Mouse (Mus musculus): ENCODE measurements around the gene Arhgdia. TPM values are rescaled to one million over a fixed set of nuclear protein-coding genes. Genes with fewer than 3 reads are reported as not detected.

The Arhgdia gene
- polyA plus RNA-seq, 1 experiment from 2014 or later = 555 TPM

GRCm38 (mm10) chr11:120541907-120542306, 39.5 kb downstream of the Arhgdia start:
- Histone ChIP-seq H3K36me3 (peaks cover 48% of the 10 kb centered on the region), H3K4me3 (no peak overlapping the region), H3K4me1 (peaks cover 30% of the 10 kb centered on the region), H3K27me3 (no peaks in the 10 kb centered on the region), H3K4me2 (replicated peaks) (no peak overlapping the region), H3K9ac (no peak overlapping the region; the same call in 1 of the 2 replicates), H3K27ac (no peak overlapping the region), H3K9me3 (no peaks in the 10 kb centered on the region)
- ATAC-seq (ENCODE audit: low FRiP score, low read depth) = no peak
- WGBS = 46% methylated on average over 4 of the region's 4 CpGs

DNA sequence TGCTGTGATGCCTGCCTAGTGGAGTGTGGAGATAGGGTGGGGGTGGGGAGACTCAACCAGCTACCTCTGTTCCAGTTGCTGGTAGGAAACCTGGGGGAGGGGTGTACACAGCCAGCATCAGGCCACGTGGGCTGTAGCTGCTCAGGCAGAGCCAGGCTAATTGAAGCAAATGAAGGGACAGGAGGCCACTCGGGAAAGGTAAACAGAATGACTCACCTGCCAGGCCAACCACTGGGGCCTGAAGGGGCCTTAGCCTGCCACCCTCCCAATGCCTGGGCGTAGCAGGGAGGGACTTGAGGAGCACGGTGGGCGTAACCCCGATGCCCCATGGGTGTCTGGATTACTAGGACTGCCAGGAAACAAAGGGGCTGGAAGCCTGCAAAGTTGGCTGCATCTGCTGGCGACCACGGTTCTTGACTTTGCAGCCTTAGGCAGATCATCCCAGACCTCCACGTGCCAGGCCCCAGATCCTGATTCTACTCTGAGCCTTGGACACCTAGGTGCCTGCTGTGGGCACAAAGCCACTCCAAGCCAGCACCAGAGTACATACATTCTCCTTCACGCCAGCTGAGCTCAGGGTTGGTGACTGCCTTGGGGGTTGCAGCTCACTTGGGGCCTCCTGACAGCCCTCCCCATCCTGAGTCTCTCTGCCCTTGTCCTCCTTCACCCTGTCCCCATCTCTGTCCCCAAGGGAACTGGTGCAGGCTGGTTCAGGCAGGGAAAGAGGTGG, 42.0 kb downstream of the Arhgdia start:
- Histone ChIP-seq H3K36me3 (peaks cover 30% of the 10 kb centered on the region), H3K27ac (peak overlapping the region; percentile 67), H3K4me1 (peaks cover 28% of the 10 kb centered on the region), H3K4me3 (no peak overlapping the region), H3K27me3 (peaks cover 14% of the 10 kb centered on the region), H3K9me3 (no peaks in the 10 kb centered on the region), H3K4me2 (replicated peaks) (peak overlapping the region; percentile 11; the same call in 1 of the 2 replicates), H3K9ac (peak overlapping the region; percentile 51)
- ATAC-seq (ENCODE audit: low FRiP score, low read depth) = peak; percentile 48; the same call in 1 of the 2 replicates
- 28% methylated on average over 10 of the region's 10 CpGs for WGBS

DNA sequence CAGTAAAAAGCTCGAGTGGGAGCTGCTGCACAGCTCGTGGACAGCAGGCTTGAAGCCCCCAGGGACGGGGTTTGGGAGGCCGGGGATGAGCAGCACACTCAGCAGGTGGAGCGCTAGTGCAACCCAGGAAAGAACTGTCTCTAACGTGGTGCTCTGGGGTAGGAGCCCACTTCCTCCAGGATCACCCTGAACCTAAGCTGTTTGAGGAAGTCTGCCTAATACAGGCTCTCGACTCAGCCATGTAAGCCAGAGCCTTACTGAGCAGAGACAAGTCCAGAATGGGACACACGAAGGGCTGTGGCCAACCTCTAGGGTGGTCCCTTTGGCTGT, 42.5 kb downstream of the Arhgdia start:
- Histone ChIP-seq H3K27ac (peak overlapping the region; percentile 67; the same call in 1 of the 2 replicates), H3K9ac (0 out of 2 replicates have a peak overlapping the region, but pooled peaks have one; percentile 51), H3K4me2 (replicated peaks) (peak overlapping the region; percentile 11; the same call in 1 of the 2 replicates), H3K27me3 (peaks cover 19% of the 10 kb centered on the region), H3K9me3 (no peaks in the 10 kb centered on the region), H3K4me1 (peaks cover 28% of the 10 kb centered on the region), H3K36me3 (peaks cover 25% of the 10 kb centered on the region), H3K4me3 (no peak overlapping the region)
- 58% methylated on average over 8 of the region's 8 CpGs for WGBS
- ATAC-seq (ENCODE audit: low FRiP score, low read depth) = no peak

DNA sequence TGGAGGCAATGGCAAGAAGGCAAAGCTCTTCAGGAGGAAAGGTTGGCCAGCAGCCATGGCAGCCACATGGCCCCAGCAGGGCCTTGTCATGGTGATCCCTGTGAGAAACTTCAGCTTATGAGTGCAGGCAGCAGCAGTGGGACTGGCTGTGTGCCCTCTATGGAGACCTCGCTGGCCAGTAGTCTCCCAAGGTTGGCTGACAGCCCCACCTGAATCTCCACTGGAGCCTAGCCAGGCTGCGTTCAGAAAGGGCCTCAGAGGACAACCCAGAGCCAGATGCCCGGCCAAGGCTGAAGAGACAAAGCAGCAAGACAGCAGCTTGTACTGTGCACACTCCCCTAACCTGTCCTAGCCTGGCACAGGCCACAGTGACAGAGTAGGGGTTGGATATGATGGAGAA, 42.9 kb downstream of the Arhgdia start:
- H3K36me3 ChIP-seq = peaks cover 21% of the 10 kb centered on the region
- peaks cover 22% of the 10 kb centered on the region for H3K27me3 ChIP-seq
- H3K27ac ChIP-seq = peak overlapping the region; percentile 67; the same call in 1 of the 2 replicates
- H3K4me3 ChIP-seq = no peak overlapping the region
- no peak for ATAC-seq (ENCODE audit: low FRiP score, low read depth)
- peaks cover 28% of the 10 kb centered on the region for H3K4me1 ChIP-seq
- no peak overlapping the region for H3K4me2 ChIP-seq (replicated peaks)
- no peak overlapping the region for H3K9ac ChIP-seq
- no peaks in the 10 kb centered on the region for H3K9me3 ChIP-seq
- WGBS = 80% methylated on average over 3 of the region's 3 CpGs

DNA sequence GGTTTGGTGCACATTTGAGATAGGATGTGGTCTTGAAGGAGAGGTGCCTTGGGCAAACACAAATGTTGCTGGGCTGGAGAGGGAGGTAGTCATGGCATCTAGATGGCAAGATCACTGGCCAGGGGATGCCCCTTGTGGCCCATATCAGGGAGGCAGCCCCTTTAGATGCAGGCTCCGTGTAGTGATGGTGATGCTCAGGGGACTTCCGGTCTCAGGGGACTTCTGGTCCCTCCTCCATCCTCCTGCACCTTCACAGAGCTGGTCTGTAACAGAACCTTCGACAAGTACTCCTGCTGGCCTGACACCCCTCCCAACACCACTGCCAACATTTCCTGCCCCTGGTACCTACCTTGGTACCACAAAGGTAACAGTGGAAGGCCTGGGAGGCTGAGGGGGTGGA, 45.6 kb downstream of the Arhgdia start:
- Histone ChIP-seq H3K9me3 (no peaks in the 10 kb centered on the region), H3K9ac (no peak overlapping the region), H3K27ac (no peak overlapping the region), H3K36me3 (no peaks in the 10 kb centered on the region), H3K4me2 (replicated peaks) (no peak overlapping the region), H3K4me3 (no peak overlapping the region), H3K27me3 (peaks cover 49% of the 10 kb centered on the region), H3K4me1 (peaks cover 41% of the 10 kb centered on the region)
- no peak for ATAC-seq (ENCODE audit: low FRiP score, low read depth)
- WGBS = 65% methylated on average over 3 of the region's 3 CpGs

DNA sequence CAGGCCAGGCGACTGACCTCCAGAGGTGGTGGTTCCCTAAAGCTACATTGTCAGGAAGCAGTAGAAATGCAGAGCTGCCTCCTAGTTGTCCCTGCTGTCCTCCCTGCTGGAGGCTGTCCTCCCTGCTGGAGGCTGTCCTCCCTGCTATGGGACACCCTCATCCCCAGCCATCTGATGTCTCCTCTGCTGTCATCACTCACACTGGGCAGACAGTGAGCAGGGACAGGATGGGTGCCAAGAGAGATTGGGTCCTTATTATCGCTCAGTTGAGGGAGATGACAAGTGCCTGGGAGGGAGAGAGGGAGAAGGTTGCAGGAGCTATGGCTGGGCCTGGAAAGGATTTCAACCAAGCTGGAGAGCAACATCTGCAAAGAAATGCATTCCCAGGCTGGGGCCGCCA, 46.3 kb downstream of the Arhgdia start:
- no peak overlapping the region for H3K9ac ChIP-seq
- H3K9me3 ChIP-seq = no peaks in the 10 kb centered on the region
- 75% methylated on average over 3 of the region's 3 CpGs for WGBS
- H3K4me3 ChIP-seq = no peak overlapping the region
- no peak overlapping the region for H3K4me2 ChIP-seq (replicated peaks)
- peaks cover 55% of the 10 kb centered on the region for H3K27me3 ChIP-seq
- no peaks in the 10 kb centered on the region for H3K36me3 ChIP-seq
- peaks cover 40% of the 10 kb centered on the region for H3K4me1 ChIP-seq
- H3K27ac ChIP-seq = no peak overlapping the region
- ATAC-seq (ENCODE audit: low FRiP score, low read depth) = no peak

GRCm38 (mm10) chr11:120534093-120534492, 47.3 kb downstream of the Arhgdia start:
- Histone ChIP-seq H3K9me3 (no peaks in the 10 kb centered on the region), H3K4me3 (no peak overlapping the region), H3K4me2 (replicated peaks) (no peak overlapping the region), H3K9ac (no peak overlapping the region), H3K27ac (no peak overlapping the region), H3K4me1 (peaks cover 33% of the 10 kb centered on the region), H3K36me3 (no peaks in the 10 kb centered on the region), H3K27me3 (peaks cover 66% of the 10 kb centered on the region)
- 84% methylated on average over 8 of the region's 8 CpGs for WGBS
- ATAC-seq (ENCODE audit: low FRiP score, low read depth) = no peak

GRCm38 (mm10) chr11:120531646-120532045, 49.8 kb downstream of the Arhgdia start:
- Histone ChIP-seq H3K4me2 (replicated peaks) (peak overlapping the region; percentile 91), H3K27ac (no peak overlapping the region), H3K27me3 (peaks cover 83% of the 10 kb centered on the region), H3K4me3 (peak overlapping the region; percentile 53), H3K36me3 (no peaks in the 10 kb centered on the region), H3K4me1 (peaks cover 23% of the 10 kb centered on the region), H3K9ac (0 out of 2 replicates have a peak overlapping the region, but pooled peaks have one; percentile 72), H3K9me3 (no peaks in the 10 kb centered on the region)
- 32% methylated on average over 9 of the region's 9 CpGs for WGBS
- ATAC-seq (ENCODE audit: low FRiP score, low read depth) = no peak

GRCm38 (mm10) chr11:120530085-120530964, 51.1 kb downstream of the Arhgdia start, which contains the start of gene Gcgr:
Gene Gcgr, plus strand, starts transcription at chr11:120530699.
- ATAC-seq (ENCODE audit: low FRiP score, low read depth) = peak; percentile 40
- H3K4me3 ChIP-seq = peak within 1 kb of the TSS; percentile 53
- peak within 1 kb of the TSS; percentile 72 for H3K9ac ChIP-seq
- no peaks in the 10 kb centered on the region for H3K9me3 ChIP-seq
- peaks cover 23% of the 10 kb centered on the region for H3K4me1 ChIP-seq
- peak within 1 kb of the TSS; percentile 91 for H3K4me2 ChIP-seq (replicated peaks)
- no peak within 1 kb of the TSS for H3K27ac ChIP-seq
- 8% methylated on average over 46 of the region's 62 CpGs for WGBS
- H3K36me3 ChIP-seq = no peaks in the 10 kb centered on the region
- peaks cover 77% of the 10 kb centered on the region for H3K27me3 ChIP-seq

DNA sequence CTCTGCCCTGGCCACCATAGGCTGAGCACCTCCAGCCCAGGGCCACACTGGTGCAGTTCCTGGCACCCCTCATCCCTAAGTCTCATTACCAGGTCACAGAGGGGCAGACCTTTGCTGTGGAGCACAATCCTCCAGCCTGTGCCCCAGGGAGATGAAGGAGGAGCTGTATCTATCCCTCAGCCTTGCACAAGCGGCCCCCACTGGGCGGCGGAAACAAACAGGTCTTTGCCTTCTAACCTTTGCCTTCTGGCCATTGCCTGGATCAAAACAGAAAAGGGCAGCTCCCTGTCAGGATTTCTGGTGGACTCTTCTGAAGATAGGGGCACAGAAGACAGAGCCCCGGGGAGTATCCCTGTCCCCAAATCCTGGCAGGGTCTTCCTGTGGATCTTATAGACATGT, 52.5 kb downstream of the Arhgdia start:
- Histone ChIP-seq H3K27ac (no peak overlapping the region), H3K4me2 (replicated peaks) (no peak overlapping the region), H3K9me3 (no peaks in the 10 kb centered on the region), H3K4me3 (no peak overlapping the region), H3K9ac (no peak overlapping the region), H3K36me3 (no peaks in the 10 kb centered on the region), H3K4me1 (peaks cover 23% of the 10 kb centered on the region), H3K27me3 (peaks cover 64% of the 10 kb centered on the region)
- ATAC-seq (ENCODE audit: low FRiP score, low read depth) = no peak
- WGBS = 72% methylated on average over 4 of the region's 4 CpGs

Measured in limb, embryonic 13.5 days (tissue).